Mouse (Mus musculus) adrenal gland, postnatal 4 days (tissue): ENCODE results near the gene Cop1. TPM values are rescaled to one million over a fixed set of nuclear protein-coding genes. Genes with fewer than 3 reads are reported as not detected.

Experiments
- DNase-seq, 2 experiments: peaks; one replicate each; pipeline ENCODE4 v3.0.0; 2021 to 2022; ENCODE audit warnings: low spot score in 2 of 2, mixed read lengths in 2 of 2
- long read RNA-seq, 2 experiments: library from polyadenylated mRNA; stranded (forward); transcript quantifications; one replicate each; pipeline ENCODE4 v2.0.0; 2021
- total RNA-seq, 2 experiments: library from RNA; stranded (reverse); gene quantifications; 2 replicates each; pipeline ENCODE4 v1.2.3; 2021

Cop1 gene
- 100 to 1,000 TPM; 136 to 153 TPM for total RNA-seq
- long read RNA-seq, experiment 1, full-length matches to known transcripts = 36 of 65 reads
- long read RNA-seq, experiment 1, partial matches to known transcripts = 1 of 65 reads
- long read RNA-seq, experiment 1, other reads (novel, unspliced or antisense) = 28 of 65 reads
- long read RNA-seq, experiment 2, full-length matches to known transcripts = 79 of 165 reads
- long read RNA-seq, experiment 2, partial matches to known transcripts = 6 of 165 reads
- long read RNA-seq, experiment 2, other reads (novel, unspliced or antisense) = 80 of 165 reads

GRCm38 (mm10) chr1:159231781-159232571, at the start of gene Cop1:
TSS of gene Cop1 (plus strand) at chr1:159232320.
- peak; percentile 80 to 81 for DNase-seq

GRCm38 (mm10) chr1:159186741-159187140, 45.4 kb upstream of the Cop1 start:
- DNase-seq = no peak

GRCm38 (mm10) chr1:159198603-159199002, 33.5 kb upstream of the Cop1 start:
- DNase-seq = no peak

- DNase-seq = no peak
Observed at GRCm38 (mm10) chr1:159199606-159200005, 32.5 kb upstream of the Cop1 start.

DNA sequence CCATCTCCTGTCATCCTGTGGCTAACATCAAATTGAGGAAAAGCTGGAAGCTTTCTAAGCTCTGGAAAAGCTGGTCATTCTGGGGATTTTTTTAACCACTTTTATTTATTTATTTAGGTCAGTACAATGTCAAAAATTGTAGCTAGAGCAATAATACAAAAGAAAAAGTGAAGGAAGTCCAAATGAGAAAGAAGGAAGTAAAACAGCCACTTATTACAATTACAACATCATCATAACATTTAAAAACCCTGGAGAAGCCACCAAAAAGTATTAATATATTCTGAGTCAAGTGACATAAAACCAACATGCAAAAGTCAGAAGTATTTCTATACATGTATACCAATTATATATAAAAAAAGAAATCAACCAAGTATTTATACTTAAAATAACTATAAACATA, 30.9 kb upstream of the Cop1 start:
- no peak for DNase-seq

DNA sequence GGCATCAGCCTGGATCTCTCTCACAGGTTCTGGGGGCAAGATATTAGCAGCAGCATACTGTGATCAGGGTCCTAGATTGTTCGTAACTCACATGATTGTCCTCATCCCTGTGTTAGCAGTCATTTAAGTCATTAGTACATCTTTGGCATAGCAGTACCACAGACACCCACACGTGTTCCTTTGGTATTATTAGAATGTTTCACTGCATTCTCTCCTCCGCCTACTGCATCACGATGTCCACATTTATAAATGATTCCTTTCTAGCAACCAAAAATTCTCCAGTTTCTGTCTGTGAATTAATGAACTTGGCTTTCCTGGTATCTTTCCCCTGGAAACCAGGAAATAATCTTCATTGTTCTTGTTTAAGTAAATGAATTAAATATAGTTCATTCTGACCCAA, 20.4 kb upstream of the Cop1 start:
- no peak for DNase-seq

- no peak for DNase-seq
Observed at GRCm38 (mm10) chr1:159217437-159217836, 14.7 kb upstream of the Cop1 start.

GRCm38 (mm10) chr1:159222046-159222445, 10.1 kb upstream of the Cop1 start:
- DNase-seq = no peak

DNA sequence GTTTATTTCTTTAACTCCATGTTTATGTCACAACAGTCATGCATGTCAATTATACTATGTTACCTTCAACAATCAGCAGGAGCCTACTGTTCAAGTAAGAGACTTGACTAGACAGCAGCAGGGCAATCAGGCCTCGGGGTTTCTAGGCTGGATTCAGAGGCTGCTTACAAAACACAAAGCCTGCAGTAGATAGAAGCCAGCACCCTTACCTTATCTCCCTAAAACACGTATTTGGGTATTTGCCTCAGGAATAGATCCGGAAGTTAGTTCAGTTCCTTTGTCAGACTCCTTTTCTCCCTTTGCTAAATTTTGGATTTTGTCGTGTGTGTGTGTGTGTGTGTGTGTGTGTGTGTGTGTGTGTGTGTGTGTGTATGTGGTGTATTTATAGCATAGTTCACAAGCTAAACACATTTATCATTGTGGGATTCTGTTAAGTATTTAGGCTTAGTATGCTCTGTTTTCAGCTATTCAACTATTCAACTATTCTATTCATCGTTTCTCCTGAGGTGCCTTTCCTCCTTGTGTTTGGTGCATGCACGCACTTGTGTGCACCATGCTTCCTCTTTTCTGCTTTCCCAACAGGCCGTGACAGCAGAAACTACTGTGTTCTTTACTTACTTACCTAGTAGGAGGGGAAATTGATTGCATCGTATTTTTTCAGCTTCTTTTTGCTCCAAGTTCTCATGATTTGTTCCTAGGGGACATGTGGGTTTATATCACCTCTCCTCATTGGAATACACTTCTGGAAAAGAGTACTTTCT, 6.9 kb upstream of the Cop1 start:
- DNase-seq = no peak

DNA sequence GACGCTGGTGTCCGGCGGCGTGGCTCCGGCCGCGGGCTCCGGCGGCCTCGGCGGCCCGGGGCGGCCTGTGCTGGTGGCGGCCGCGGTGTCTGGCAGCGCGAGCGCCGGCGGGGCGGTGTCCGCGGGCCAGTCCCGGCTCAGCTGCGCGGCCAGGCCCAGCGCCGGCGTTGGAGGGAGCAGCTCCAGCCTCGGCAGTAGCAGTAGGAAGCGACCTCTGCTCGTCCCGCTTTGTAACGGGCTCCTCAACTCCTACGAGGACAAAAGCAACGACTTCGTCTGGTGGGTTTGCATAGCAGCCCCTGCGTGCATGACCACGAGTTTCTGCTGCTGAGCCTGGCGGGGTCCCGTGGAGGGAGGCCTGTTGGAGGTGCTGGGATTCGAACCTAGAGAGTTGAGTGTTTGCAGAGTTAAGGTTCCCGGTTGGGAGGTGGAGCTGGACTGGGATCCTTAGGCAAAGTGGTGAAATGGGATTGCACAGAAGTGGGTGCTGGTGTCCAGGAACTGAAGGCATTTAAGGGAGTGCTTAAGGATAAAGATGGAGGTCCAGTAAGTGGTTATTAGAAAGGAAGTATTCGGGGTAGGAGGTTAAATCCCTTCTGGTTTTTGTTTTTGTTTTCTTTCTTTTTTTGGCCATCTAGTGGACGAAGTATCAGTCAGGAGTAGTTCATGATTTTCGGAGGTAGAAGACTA, 597 bp downstream of the Cop1 start:
- peak; percentile 8 to 18 for DNase-seq

- no peak for DNase-seq
Observed at GRCm38 (mm10) chr1:159233426-159233825, 1.3 kb downstream of the Cop1 start.

- no peak for DNase-seq
Observed at GRCm38 (mm10) chr1:159234496-159234895, 2.4 kb downstream of the Cop1 start.

DNA sequence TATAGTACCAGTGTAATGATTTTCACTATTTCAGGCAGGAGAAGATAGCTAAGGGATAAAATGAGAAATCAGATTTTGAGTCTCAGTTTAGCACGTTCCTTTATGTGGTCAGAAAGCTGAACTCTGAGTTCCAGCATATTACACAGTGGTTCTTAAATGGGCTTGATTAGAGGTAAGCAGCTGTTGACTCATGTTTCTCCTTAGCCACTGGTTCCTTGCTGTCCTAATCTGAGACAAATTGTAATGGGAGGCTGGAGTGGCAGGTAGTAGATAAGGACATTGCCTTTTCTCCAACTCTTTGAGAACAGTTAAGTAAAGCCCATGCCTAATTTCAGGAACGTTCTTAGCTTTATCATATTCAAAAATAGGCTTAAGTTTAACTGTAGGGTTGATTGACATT, 3.6 kb downstream of the Cop1 start:
- DNase-seq = no peak

DNA sequence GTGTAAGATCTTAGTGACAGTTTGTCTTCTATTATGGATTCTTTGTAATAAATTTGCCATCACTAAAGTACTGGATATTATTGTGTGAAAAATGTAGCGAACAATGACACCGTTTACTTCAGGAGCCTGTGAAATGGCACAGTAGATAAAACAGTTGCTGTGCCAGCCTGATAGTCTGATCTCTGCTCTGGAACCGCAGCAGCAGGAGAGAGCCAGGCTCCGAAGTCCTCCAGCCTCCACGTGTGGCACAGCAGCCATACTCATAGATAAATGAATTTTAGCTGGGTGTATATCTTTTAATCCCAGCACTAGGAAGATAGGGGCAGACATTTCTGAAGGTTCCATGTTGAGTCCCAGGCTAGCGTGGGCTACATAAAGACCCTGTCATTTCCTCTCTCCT, 6.0 kb downstream of the Cop1 start:
- DNase-seq = no peak

DNA sequence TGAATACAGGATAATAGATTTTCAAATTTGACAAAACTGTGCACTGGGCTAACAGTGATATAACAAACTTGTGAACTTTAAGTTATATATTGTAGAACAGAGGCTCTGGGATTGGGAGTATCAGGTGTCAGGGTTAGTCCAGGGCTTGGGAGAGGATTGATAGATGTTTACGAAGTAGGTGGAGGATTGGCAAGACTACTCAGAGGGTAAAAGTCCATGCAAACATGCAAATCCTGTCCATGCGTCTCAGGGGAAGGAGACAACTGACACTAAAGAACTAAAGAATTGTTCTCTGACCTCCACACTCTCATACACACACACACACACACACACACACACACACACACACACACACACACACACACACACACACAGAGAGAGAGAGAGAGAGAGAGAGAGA, 18.2 kb downstream of the Cop1 start:
- DNase-seq = no peak

GRCm38 (mm10) chr1:159253078-159253477, 21.0 kb downstream of the Cop1 start:
- no peak for DNase-seq

- no peak for DNase-seq
Observed at GRCm38 (mm10) chr1:159254906-159255685, 23.0 kb downstream of the Cop1 start.

- no peak for DNase-seq
Observed at GRCm38 (mm10) chr1:159256543-159256942, 24.4 kb downstream of the Cop1 start.

DNA sequence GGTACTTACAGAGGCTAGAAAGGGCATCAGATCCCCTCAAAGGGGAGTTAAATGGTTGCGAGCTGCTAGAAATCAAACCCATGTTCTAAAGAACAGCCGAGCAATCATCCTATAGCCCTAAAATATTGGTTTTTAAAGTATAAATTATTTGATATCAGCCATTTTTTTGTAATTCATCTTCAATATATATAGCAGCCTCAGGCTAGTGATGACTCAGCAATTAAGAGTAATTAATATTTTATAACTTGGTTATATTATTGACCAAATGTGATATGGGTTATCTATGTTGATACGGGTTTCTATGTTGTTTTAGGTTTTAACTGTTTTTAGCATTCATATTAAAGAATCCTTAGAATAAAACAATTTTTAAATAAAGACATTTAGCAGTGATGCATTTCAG, 31.7 kb downstream of the Cop1 start:
- no peak for DNase-seq

GRCm38 (mm10) chr1:159280072-159280471, 48.0 kb downstream of the Cop1 start:
- DNase-seq = no peak

DNA sequence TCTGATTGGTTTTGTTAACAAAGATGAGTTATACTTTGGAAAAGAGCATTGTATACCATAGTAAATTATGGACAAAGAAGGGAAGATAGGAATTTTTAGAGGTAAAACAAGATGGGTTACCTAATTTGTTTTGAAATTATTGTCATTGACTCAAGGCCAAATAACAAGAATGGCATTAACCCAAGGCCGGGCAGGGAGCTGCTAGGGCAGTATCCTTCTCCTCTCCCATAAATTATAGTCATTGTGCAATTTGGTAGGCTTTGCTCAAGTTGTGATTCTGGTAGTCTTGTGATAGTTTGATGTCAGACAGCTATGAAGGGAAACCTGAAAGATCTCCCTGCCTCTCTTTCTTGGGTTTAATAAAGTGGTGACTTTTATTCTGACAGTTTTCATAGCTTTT, 49.7 kb downstream of the Cop1 start:
- peak in 1 of 2 experiments; percentile 10 for DNase-seq
